Mouse (Mus musculus): ENCODE data around the gene Kcnn3. TPM values are rescaled to one million over a fixed set of nuclear protein-coding genes. Genes with fewer than 3 reads are reported as not detected.

Gene Kcnn3
- total RNA-seq, 2 experiments from 2014 or later: 19.5 to 20.7 TPM

DNA sequence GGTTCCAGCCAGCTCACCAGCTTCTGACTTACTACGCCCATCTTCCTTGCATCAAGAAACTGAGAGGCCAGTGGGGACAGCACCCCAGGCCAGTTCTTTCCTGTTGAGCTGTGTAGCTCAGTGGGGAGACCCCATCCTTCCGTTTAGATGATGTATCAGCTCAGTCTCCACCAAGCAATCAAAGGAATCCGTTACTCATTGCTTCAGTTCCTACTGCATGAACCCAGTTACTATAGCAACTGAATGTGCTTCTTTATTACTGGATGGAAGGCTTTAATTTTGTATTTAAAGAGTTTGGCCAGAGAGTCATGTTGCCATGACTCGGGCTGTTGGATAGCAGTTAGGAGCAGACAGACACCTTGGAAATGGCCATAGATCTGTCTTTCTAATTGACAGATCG lies 85.3 kb downstream of the Kcnn3 start:
- intact Hi-C loops (cut with DNase I): no loop called here
- no peak for DNase-seq

DNA sequence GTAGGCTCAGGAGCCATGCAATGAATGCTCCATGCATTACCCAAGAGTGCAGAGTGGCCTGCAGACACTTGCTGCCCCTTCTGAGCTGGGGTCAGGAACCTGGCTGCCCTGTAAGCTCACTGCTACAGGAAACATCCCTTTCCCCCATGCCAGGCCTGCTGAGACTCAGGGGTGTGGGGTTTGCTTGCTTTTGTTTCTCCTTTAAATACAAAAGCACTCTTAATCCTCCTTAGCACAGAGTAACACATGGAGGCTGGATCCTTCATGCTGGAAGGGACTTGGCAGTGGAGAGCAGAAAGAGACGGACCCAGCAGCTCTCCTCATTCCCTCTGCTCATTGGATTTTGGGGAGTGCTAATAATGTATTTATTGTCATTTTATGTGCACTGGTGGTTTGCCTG lies 87.4 kb downstream of the Kcnn3 start:
- intact Hi-C loops (cut with DNase I): no loop called here
- DNase-seq: no peak

- DNase-seq: no peak
- intact Hi-C loops (cut with DNase I): no loop called here
These were observed 92.1 kb downstream of the Kcnn3 start for GRCm38 (mm10) chr3:89612048-89612447.

- intact Hi-C loops (cut with DNase I): no loop called here
These were observed 93.9 kb downstream of the Kcnn3 start for GRCm38 (mm10) chr3:89613526-89614523.

GRCm38 (mm10) chr3:89616861-89617260 lies 96.9 kb downstream of the Kcnn3 start:
- intact Hi-C loops (cut with DNase I): loop anchor here (5.0 kb wide), 1 partner anchor 95 kb away; the partner anchor contains the start of gene Kcnn3
- no peak for DNase-seq

More at GRCm38 (mm10) chr3:89613526-89614523, 93.9 kb downstream of the Kcnn3 start:
- peak; percentile 88 for DNase-seq

DNA sequence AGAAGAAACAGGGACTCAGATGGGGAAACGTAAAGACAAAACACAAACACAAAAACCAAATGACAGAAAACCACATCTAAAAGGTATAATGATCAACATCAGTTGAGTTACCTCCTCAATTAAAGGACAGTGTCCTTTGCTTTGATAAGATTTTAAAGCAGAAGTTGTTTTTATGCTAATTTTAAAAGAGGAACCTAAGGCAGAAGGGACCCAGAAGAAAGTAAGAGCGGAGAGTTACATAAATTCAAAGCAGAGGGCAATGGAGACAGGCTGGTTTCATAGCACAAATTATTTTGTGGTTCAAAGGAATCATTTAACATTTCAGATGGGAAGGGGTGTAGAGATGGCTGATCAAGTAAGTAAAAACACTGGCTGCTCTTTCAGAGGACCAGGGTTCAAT lies 97.4 kb downstream of the Kcnn3 start:
- DNase-seq: no peak
- intact Hi-C loops (cut with DNase I): loop anchor here (5.0 kb wide), 1 partner anchor 95 kb away; the partner anchor contains the start of gene Kcnn3

DNA sequence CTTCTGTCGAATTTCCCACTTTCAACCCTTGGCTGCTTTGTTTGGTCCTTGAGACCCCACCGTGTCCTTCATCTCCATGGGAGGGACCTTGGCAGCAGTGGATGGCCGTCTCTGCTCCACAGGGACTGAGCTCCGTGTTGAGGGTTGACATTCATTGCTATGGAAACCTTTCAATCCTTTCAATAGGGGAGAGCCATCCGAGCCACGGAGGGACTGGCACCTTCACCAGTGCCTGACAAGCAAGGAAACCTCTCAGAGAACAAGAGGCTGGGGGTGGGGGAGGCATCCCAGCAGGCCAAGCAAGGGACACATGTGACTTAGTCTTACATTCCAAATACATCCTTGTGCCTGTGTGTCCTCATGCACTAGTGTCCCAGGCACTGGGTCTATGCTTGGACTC lies 102.9 kb downstream of the Kcnn3 start:
- intact Hi-C loops (cut with DNase I): no loop called here
- peak; percentile 63 for DNase-seq

GRCm38 (mm10) chr3:89623531-89623930 lies 103.6 kb downstream of the Kcnn3 start:
- intact Hi-C loops (cut with DNase I): no loop called here

GRCm38 (mm10) chr3:89624001-89624400 lies 104.0 kb downstream of the Kcnn3 start:
- DNase-seq: no peak
- intact Hi-C loops (cut with DNase I): no loop called here

More at GRCm38 (mm10) chr3:89623531-89623930, 103.6 kb downstream of the Kcnn3 start:
- no peak for DNase-seq

- intact Hi-C loops (cut with DNase I): no loop called here
- DNase-seq: peak; percentile 64
These were observed 105.0 kb downstream of the Kcnn3 start for GRCm38 (mm10) chr3:89624814-89625445.

DNA sequence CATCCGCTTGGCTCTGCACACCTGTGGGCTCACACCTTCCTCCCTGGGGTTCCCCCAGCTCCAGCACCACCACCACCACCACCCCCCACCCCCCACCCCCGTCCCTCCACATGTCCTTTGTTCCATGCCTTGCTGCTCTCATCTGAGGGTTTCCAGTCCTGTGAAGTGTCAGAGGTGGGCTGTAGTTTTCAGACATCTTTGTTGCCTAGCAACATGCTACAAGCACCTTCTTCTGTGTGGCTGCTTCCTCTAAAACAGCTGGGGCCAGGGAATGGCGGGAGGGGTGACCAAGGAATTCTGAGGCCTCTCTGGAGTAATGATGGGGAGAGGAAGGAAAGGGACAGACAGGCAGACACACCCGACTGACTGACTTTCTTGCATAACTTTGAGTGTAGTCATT lies 106.6 kb downstream of the Kcnn3 start:
- intact Hi-C loops (cut with DNase I): no loop called here
- no peak for DNase-seq

GRCm38 (mm10) chr3:89629811-89630210 lies 109.8 kb downstream of the Kcnn3 start:
- intact Hi-C loops (cut with DNase I): no loop called here
- no peak for DNase-seq

DNA sequence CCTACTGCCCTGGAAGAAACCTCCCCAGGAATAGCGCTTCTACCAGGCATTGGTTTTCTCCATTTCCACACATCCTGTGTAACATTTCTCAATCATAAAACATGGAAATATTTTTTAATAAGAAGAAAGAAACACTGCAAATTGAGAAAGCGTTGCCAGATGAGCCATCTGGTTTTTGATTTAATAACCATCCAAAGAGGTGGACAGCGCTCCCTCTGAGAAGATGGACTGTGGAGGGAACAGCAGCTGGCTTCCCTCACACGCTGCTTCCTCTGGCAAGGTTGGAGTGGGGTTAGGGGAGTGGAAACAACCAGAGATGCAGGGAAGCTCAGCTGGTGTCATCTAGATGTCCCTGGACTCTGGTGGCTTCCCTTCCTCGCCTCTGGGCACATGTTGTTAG lies 111.8 kb downstream of the Kcnn3 start:
- DNase-seq: no peak
- intact Hi-C loops (cut with DNase I): no loop called here

DNA sequence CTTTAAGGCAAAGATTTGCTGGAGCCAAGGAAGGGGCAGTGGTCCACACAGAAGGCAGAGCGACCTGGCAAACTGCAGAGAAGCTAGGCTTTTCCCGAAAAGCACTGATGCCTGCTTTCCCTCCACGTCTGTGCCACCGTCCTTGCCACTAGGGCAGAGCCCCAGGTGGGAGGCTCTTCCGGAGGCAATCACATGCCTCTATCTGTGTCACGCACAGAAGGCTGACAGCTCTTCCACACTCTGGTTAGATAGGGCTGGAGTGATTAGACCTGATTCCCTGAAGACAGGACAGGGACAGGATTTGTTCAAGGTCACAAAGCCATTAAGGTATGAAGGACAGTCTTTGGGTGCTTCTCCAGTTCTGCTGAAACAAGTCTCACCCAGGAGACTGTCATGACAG lies 113.6 kb downstream of the Kcnn3 start:
- DNase-seq: no peak
- intact Hi-C loops (cut with DNase I): no loop called here

DNA sequence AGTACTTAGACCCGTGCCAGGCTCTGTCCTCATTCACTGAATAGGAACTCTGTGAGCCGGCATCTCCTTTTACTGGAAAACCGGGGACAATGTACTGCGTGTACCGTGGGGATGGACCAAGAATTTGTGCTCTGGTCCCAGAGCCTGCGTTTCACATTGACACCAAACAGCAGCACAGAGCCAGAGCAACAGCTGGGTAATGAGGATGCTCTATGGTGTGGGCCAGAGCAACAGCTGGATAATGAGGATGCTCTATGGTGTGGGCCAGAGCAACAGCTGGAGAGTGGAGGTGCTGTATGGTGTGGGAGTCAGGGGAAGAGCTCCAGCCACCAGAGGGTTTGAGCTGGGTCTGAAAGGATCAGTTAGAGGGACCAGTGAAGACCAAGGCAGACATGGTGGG lies 114.0 kb downstream of the Kcnn3 start:
- DNase-seq: no peak
- intact Hi-C loops (cut with DNase I): no loop called here

DNA sequence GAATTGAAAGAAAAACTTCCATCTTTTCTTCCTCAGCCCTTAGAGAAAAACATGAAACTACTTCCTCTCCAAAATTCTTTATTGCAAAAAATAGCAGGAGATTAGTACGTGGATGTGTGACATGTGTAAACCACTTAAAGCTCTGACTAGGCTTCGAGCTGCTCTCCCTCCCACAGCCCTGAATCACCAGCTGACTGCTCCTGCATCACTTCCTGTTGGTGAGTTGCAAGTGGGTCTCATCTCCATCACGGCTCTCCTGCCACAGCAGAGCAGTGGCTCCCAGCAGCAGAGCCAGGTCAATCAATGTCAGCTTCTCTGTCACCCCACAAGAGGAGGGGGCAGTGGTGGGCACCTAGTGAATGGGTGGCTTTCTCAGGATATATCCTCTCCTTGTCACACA lies 120.8 kb downstream of the Kcnn3 start:
- no peak for DNase-seq
- intact Hi-C loops (cut with DNase I): no loop called here

DNA sequence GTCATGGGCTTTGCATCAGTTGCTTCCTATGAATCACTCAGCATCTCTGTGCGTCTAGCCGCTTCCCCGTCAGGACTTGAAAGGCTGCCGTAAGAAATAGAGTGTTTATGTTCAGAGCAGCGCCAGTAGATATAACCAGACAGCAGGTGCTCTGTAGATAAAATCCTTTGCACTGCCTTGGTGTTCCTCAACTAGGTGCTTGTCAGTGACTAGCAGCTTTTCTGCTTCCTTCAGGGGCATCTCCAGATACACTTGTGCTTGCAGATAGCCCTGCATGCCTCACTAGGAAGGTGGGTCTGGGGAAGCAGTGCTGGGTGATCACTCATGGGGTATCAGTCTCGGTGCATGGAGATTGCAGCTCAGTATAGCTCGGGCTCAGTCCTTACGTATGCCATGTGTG lies 123.4 kb downstream of the Kcnn3 start:
- DNase-seq: no peak
- intact Hi-C loops (cut with DNase I): no loop called here

DNA sequence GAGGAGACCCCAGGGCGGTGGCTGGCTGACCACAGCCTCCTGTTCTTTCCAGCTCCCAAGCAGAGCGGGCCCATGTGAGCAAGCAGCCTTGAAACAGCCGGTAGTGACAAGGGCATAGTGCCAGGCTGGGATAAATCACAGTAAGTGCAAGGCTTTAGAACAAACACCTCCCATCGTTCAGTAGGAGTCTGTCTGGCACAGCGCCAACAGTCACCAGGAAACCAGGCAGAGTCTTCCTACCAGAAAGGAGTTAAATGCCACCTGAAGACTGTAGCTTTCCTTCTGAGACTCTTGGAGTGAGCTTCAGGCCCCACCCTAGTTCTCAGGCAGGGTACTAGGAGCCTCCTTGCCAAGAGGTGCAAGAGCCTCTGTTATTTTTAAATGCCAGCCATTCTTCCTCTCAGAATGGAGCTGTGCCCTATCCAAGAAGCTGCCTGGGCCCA lies 126.9 kb downstream of the Kcnn3 start:
- intact Hi-C loops (cut with DNase I): no loop called here
- DNase-seq: peak; percentile 84

GRCm38 (mm10) chr3:89647268-89647874 lies 127.4 kb downstream of the Kcnn3 start:
- no peak for DNase-seq
- intact Hi-C loops (cut with DNase I): no loop called here

GRCm38 (mm10) chr3:89649890-89650289 lies 129.9 kb downstream of the Kcnn3 start:
- intact Hi-C loops (cut with DNase I): no loop called here
- DNase-seq: peak; percentile 73

GRCm38 (mm10) chr3:89653231-89653954 lies 133.4 kb downstream of the Kcnn3 start:
- DNase-seq: peak; percentile 45
- intact Hi-C loops (cut with DNase I): no loop called here
